Mouse (Mus musculus) stomach, embryonic 16.5 days (tissue): Measurements from ENCODE around the gene Krtap1-4. TPM values are rescaled to one million over a fixed set of nuclear protein-coding genes. Genes with fewer than 3 reads are reported as not detected.

Source experiments
- ATAC-seq: fragments of 200-750 bp; cut with Nextera tagmentation; 2 replicates; pipeline ENCODE4 v1.8.0; 2017; ENCODE audit warnings: moderate number of reproducible peaks, moderate TSS enrichment; ENCODE audit not compliant: insufficient read depth, low FRiP score
- H3K27ac ChIP-seq: fragments of 300-500 bp; sonication (generic); 2 replicates; pipeline ENCODE4 v1.5.1; 2014; ENCODE audit warnings: low read length
- H3K27me3 ChIP-seq: fragments of 300-500 bp; sonication (generic); 2 replicates; pipeline ENCODE4 v1.6.1; 2014; ENCODE audit warnings: low read length, control low read depth, mixed read lengths; ENCODE audit not compliant: control insufficient read depth, insufficient read depth
- H3K36me3 ChIP-seq: fragments of 300-500 bp; sonication (generic); 2 replicates; pipeline ENCODE4 v1.6.1; 2014; ENCODE audit warnings: low read length; ENCODE audit not compliant: control insufficient read depth, insufficient read depth
- H3K4me1 ChIP-seq: fragments of 300-500 bp; sonication (generic); 2 replicates; pipeline ENCODE4 v1.6.1; 2014; ENCODE audit warnings: low read length, control low read depth, mixed read lengths; ENCODE audit not compliant: control insufficient read depth, insufficient read depth
- H3K4me2 ChIP-seq: fragments of 300-500 bp; sonication (generic); 2 replicates; pipeline ENCODE4 v1.6.1; 2014; ENCODE audit warnings: low read depth, low read length, mixed read lengths
- H3K4me3 ChIP-seq: fragments of 300-500 bp; sonication (generic); replicated peaks from 2 replicates; pipeline ENCODE4 v1.5.1; 2014; ENCODE audit warnings: mild to moderate bottlenecking, low read length
- H3K9ac ChIP-seq: fragments of 300-500 bp; sonication (generic); 2 replicates; pipeline ENCODE4 v1.6.1; 2014; ENCODE audit warnings: low read length
- H3K9me3 ChIP-seq: fragments of 300-500 bp; sonication (generic); replicated peaks from 2 replicates; pipeline ENCODE4 v1.6.1; 2016; ENCODE audit warnings: low read length, control low read depth; ENCODE audit not compliant: control insufficient read depth
- whole genome bisulfite sequencing: fragments of 180-500 bp; shearing (Covaris S2); extraction: QIAGEN DNeasy Blood & Tissue Kit; methylation state at CpG from one replicate; pipeline ENCODE4 v1.1.7; 2014; 5-methylcytosine and 5-hydroxymethylcytosine counted together
- polyA plus RNA-seq: library from polyadenylated mRNA; unstranded; fragments of >200 nt; fragmentation: Nextera tagmentation; extraction: Ambion mirVana; gene quantifications from 2 replicates; pipeline ENCODE4 v1.2.1, GENCODE M21; 2015

Gene Krtap1-4
- polyA plus RNA-seq, 1 experiment from 2014 or later: not detected

GRCm38 (mm10) chr11:99559366-99559765, 24.1 kb downstream of the Krtap1-4 start, which contains the start of gene Gm11939:
TSS of gene Gm11939 (minus strand) at chr11:99559466.
- no peak within 1 kb of the TSS for H3K27ac ChIP-seq
- no peaks in the 10 kb centered on the region for H3K36me3 ChIP-seq
- no peaks in the 10 kb centered on the region for H3K27me3 ChIP-seq
- 85% methylated on average over 9 of the region's 9 CpGs for WGBS
- no peak within 1 kb of the TSS for H3K4me2 ChIP-seq
- ATAC-seq: no peak
- H3K4me3 ChIP-seq: no peak within 1 kb of the TSS
- no peaks in the 10 kb centered on the region for H3K9me3 ChIP-seq
- H3K4me1 ChIP-seq: no peaks in the 10 kb centered on the region
- H3K9ac ChIP-seq: no peak within 1 kb of the TSS

- Histone ChIP-seq H3K4me3 (no peak overlapping the region), H3K9ac (no peak overlapping the region), H3K4me2 (no peak overlapping the region), H3K9me3 (no peaks in the 10 kb centered on the region), H3K27me3 (no peaks in the 10 kb centered on the region), H3K4me1 (no peaks in the 10 kb centered on the region), H3K36me3 (no peaks in the 10 kb centered on the region), H3K27ac (no peak overlapping the region)
- ATAC-seq: no peak
- 47% methylated on average over 3 of the region's 3 CpGs for WGBS
Observed at GRCm38 (mm10) chr11:99557976-99558745, 25.3 kb downstream of the Krtap1-4 start.

- WGBS: 88% methylated on average over 1 of the region's 2 CpGs
- Histone ChIP-seq H3K27me3 (no peaks in the 10 kb centered on the region), H3K4me3 (no peak within 1 kb of the TSS), H3K9ac (no peak within 1 kb of the TSS), H3K9me3 (no peaks in the 10 kb centered on the region), H3K4me1 (no peaks in the 10 kb centered on the region), H3K4me2 (no peak within 1 kb of the TSS), H3K27ac (no peak within 1 kb of the TSS), H3K36me3 (no peaks in the 10 kb centered on the region)
- ATAC-seq: no peak
Observed at GRCm38 (mm10) chr11:99556753-99557152, 26.7 kb downstream of the Krtap1-4 start, which contains the start of gene Krtap3-2. TSS of gene Krtap3-2 (minus strand) at chr11:99556853.

GRCm38 (mm10) chr11:99556195-99556594, 27.3 kb downstream of the Krtap1-4 start:
- Histone ChIP-seq H3K27ac (no peak overlapping the region), H3K9ac (no peak overlapping the region), H3K4me2 (no peak overlapping the region), H3K4me3 (no peak overlapping the region), H3K4me1 (no peaks in the 10 kb centered on the region), H3K9me3 (no peaks in the 10 kb centered on the region), H3K27me3 (no peaks in the 10 kb centered on the region), H3K36me3 (no peaks in the 10 kb centered on the region)
- ATAC-seq: no peak
- WGBS: 89% methylated on average over 2 of the region's 2 CpGs

GRCm38 (mm10) chr11:99550765-99551164, 32.7 kb downstream of the Krtap1-4 start, which contains the start of gene Krtap3-3:
TSS of gene Krtap3-3 (minus strand) at chr11:99550865.
- WGBS: 68% methylated on average over 4 of the region's 4 CpGs
- ATAC-seq: no peak
- H3K27me3 ChIP-seq: no peaks in the 10 kb centered on the region

GRCm38 (mm10) chr11:99547892-99548291, 35.6 kb downstream of the Krtap1-4 start:
- no peak for ATAC-seq
- Histone ChIP-seq H3K4me3 (no peak overlapping the region), H3K27ac (no peak overlapping the region), H3K27me3 (no peaks in the 10 kb centered on the region), H3K9ac (no peak overlapping the region), H3K4me2 (no peak overlapping the region), H3K4me1 (no peaks in the 10 kb centered on the region), H3K36me3 (no peaks in the 10 kb centered on the region), H3K9me3 (no peaks in the 10 kb centered on the region; the same call in 1 of the 2 replicates)

More at GRCm38 (mm10) chr11:99550765-99551164, 32.7 kb downstream of the Krtap1-4 start, which contains the start of gene Krtap3-3:
- Histone ChIP-seq H3K36me3 (no peaks in the 10 kb centered on the region), H3K9ac (no peak within 1 kb of the TSS), H3K27ac (no peak within 1 kb of the TSS), H3K4me3 (no peak within 1 kb of the TSS), H3K9me3 (no peaks in the 10 kb centered on the region; the same call in 1 of the 2 replicates), H3K4me1 (no peaks in the 10 kb centered on the region), H3K4me2 (no peak within 1 kb of the TSS)

GRCm38 (mm10) chr11:99539721-99540120, 43.7 kb downstream of the Krtap1-4 start:
- H3K4me2 ChIP-seq: no peak overlapping the region
- peaks cover 5% of the 10 kb centered on the region; the same call in 1 of the 2 replicates for H3K4me1 ChIP-seq
- WGBS: 56% methylated on average over 9 of the region's 9 CpGs
- ATAC-seq: no peak; the same call in 1 of the 2 replicates
- H3K9ac ChIP-seq: no peak overlapping the region
- no peak overlapping the region for H3K4me3 ChIP-seq
- H3K27me3 ChIP-seq: no peaks in the 10 kb centered on the region
- H3K27ac ChIP-seq: no peak overlapping the region
- no peaks in the 10 kb centered on the region for H3K36me3 ChIP-seq
- no peaks in the 10 kb centered on the region for H3K9me3 ChIP-seq

Other genes with a start within 250 kb of the Krtap1-4 start
- gene Krt26, start 245.7 kb downstream of the Krtap1-4 start, polyA plus RNA-seq: not detected in 2 replicates
- 0.15 TPM in 1 of 2 replicates, not detected in the other for gene Krt27, start 232.6 kb downstream of the Krtap1-4 start, polyA plus RNA-seq
- 0.14 and 0.21 TPM in 2 replicates for gene Krt28, start 208.8 kb downstream of the Krtap1-4 start, polyA plus RNA-seq
- 22.3 and 24.1 TPM in 2 replicates for gene Krt10, start 194.3 kb downstream of the Krtap1-4 start, polyA plus RNA-seq
- 0.12 and 0.19 TPM in 2 replicates for gene Krt12, start 161.4 kb downstream of the Krtap1-4 start, polyA plus RNA-seq
- 16.6 and 23.3 TPM in 2 replicates for gene Krt20, start 145.5 kb downstream of the Krtap1-4 start, polyA plus RNA-seq
- gene Krt23, start 90.5 kb downstream of the Krtap1-4 start, polyA plus RNA-seq: 92.1 and 140 TPM in 2 replicates
- gene Krt39, start 62.3 kb downstream of the Krtap1-4 start, polyA plus RNA-seq: 0.14 TPM in 1 of 2 replicates, not detected in the other
- gene Krt40, start 40.5 kb downstream of the Krtap1-4 start, polyA plus RNA-seq: not detected in 2 replicates
- gene Krtap3-3, start 32.8 kb downstream of the Krtap1-4 start, polyA plus RNA-seq: not detected in 2 replicates
- not detected in 2 replicates for gene Krtap3-2, start 26.8 kb downstream of the Krtap1-4 start, polyA plus RNA-seq
- gene Gm11939, start 24.2 kb downstream of the Krtap1-4 start, polyA plus RNA-seq: not detected in 2 replicates
- not detected in 2 replicates for gene Krtap3-1, start 17.0 kb downstream of the Krtap1-4 start, polyA plus RNA-seq
- not detected in 2 replicates for gene Krtap1-5, start 2.6 kb downstream of the Krtap1-4 start, polyA plus RNA-seq
- not detected in 2 replicates for gene Krtap1-3, start 7.7 kb upstream of the Krtap1-4 start, polyA plus RNA-seq
- gene Krtap9-3, start 14.5 kb upstream of the Krtap1-4 start, polyA plus RNA-seq: not detected in 2 replicates
- gene Gm11938, start 19.7 kb upstream of the Krtap1-4 start, polyA plus RNA-seq: not detected in 2 replicates
- not detected in 2 replicates for gene Gm11937, start 26.5 kb upstream of the Krtap1-4 start, polyA plus RNA-seq
- not detected in 2 replicates for gene Krtap2-4, start 31.2 kb upstream of the Krtap1-4 start, polyA plus RNA-seq
- not detected in 2 replicates for gene Gm11562, start 36.8 kb upstream of the Krtap1-4 start, polyA plus RNA-seq
- not detected in 2 replicates for gene Krtap4-1, start 44.6 kb upstream of the Krtap1-4 start, polyA plus RNA-seq
- gene Krtap4-2, start 51.4 kb upstream of the Krtap1-4 start, polyA plus RNA-seq: not detected in 2 replicates
- not detected in 2 replicates for gene Krtap4-7, start 60.4 kb upstream of the Krtap1-4 start, polyA plus RNA-seq
- not detected in 2 replicates for gene Gm11555, start 66.6 kb upstream of the Krtap1-4 start, polyA plus RNA-seq
- gene Gm11563, start 75.3 kb upstream of the Krtap1-4 start, polyA plus RNA-seq: not detected in 2 replicates
- gene Krtap4-6, start 82.3 kb upstream of the Krtap1-4 start, polyA plus RNA-seq: not detected in 2 replicates
- not detected in 2 replicates for gene Gm14190, start 107.1 kb upstream of the Krtap1-4 start, polyA plus RNA-seq
- gene Gm14180, start 150.6 kb upstream of the Krtap1-4 start, polyA plus RNA-seq: not detected in 2 replicates
- not detected in 2 replicates for gene Gm11595, start 189.3 kb upstream of the Krtap1-4 start, polyA plus RNA-seq
- not detected in 2 replicates for gene Krtap4-8, start 197.1 kb upstream of the Krtap1-4 start, polyA plus RNA-seq
- gene Krtap4-9, start 201.5 kb upstream of the Krtap1-4 start, polyA plus RNA-seq: not detected in 2 replicates
- not detected in 2 replicates for gene Gm11596, start 209.8 kb upstream of the Krtap1-4 start, polyA plus RNA-seq
- gene Gm11569, start 215.3 kb upstream of the Krtap1-4 start, polyA plus RNA-seq: not detected in 2 replicates
- gene Gm11554, start 220.8 kb upstream of the Krtap1-4 start, polyA plus RNA-seq: not detected in 2 replicates
- gene Krtap4-13, start 226.2 kb upstream of the Krtap1-4 start, polyA plus RNA-seq: not detected in 2 replicates
- not detected in 2 replicates for gene Gm11564, start 232.0 kb upstream of the Krtap1-4 start, polyA plus RNA-seq